Mouse (Mus musculus) CH12.LX (cell line): ENCODE results near the gene 9930111J21Rik1. TPM values are rescaled to one million over a fixed set of nuclear protein-coding genes. Genes with fewer than 3 reads are reported as not detected.
"Not testable (repeated sequence)": the region's sequence is repeated elsewhere in the genome, so short reads cannot be mapped to it uniquely, and the experiment has no call there.

Experiments
- DNase-seq: peaks from one replicate; pipeline ENCODE4 v3.0.0-alpha.2; 2013; ENCODE audit errors: extremely low read depth
- H3K27ac ChIP-seq: 2 replicates; pipeline ENCODE4 v1.5.1; 2012; ENCODE audit warnings: low read depth, mild to moderate bottlenecking, control low read depth, moderate library complexity; ENCODE audit not compliant: insufficient read depth
- H3K27me3 ChIP-seq: replicated peaks from 2 replicates; pipeline ENCODE3; 2012; ENCODE audit warnings: inconsistent platforms
- H3K36me3 ChIP-seq, 2 experiments: replicated peaks in 1 of 2; 2 replicates each; pipeline versions ENCODE3 to v1.6.1; 2012; ENCODE audit warnings: inconsistent platforms in 1 of 2, low read length in 1 of 2, mild to moderate bottlenecking in 1 of 2, mixed read lengths in 1 of 2, moderate library complexity in 1 of 2; ENCODE audit not compliant: control insufficient read depth in 1 of 2, insufficient read depth in 1 of 2
- H3K4me1 ChIP-seq, 2 experiments: 2 replicates each; pipeline ENCODE4 v1.6.1; 2012; ENCODE audit warnings: inconsistent platforms in 1 of 2, moderate library complexity in 1 of 2; ENCODE audit not compliant: insufficient read depth in 2 of 2, control insufficient read depth in 1 of 2
- H3K4me2 ChIP-seq: 2 replicates; pipeline ENCODE4 v1.6.1; 2012; ENCODE audit warnings: low read depth, mild to moderate bottlenecking, control low read depth; ENCODE audit not compliant: poor library complexity, insufficient read depth, severe bottlenecking
- H3K4me3 ChIP-seq, 3 experiments: fragments of 150-350 bp in 1 of 3; sonication (generic) in 1 of 3; replicated peaks in 1 of 3; 2 replicates each; pipeline versions ENCODE3 to v1.5.1; 2011 to 2012; ENCODE audit warnings: low read depth in 2 of 3, low read length in 2 of 3, mild to moderate bottlenecking in 2 of 3, moderate library complexity in 2 of 3, control low read depth in 1 of 3, improper control_type of control experiment in 1 of 3, inconsistent platforms in 1 of 3, mixed read lengths in 1 of 3; ENCODE audit not compliant: poor library complexity in 1 of 3
- H3K79me2 ChIP-seq: replicated peaks from 2 replicates; pipeline ENCODE4 v1.6.1; 2012; ENCODE audit warnings: mild to moderate bottlenecking, moderate library complexity; ENCODE audit not compliant: control insufficient read depth, poor library complexity, insufficient read depth, severe bottlenecking; ENCODE audit errors: extremely low read depth
- H3K9ac ChIP-seq: 2 replicates; pipeline ENCODE4 v1.6.1; 2012; ENCODE audit warnings: low read depth, mild to moderate bottlenecking, control low read depth, moderate library complexity; ENCODE audit not compliant: insufficient read depth
- H3K9me3 ChIP-seq: replicated peaks from 2 replicates; pipeline ENCODE3; 2012; ENCODE audit warnings: low read length, inconsistent platforms, mixed read lengths
- dilution Hi-C: fragments of 300-500 bp; cut with MboI; formaldehyde crosslinking; loops from 2 replicates; pipeline ENCODE4 v1.14.3; 2020; ENCODE audit warnings: low sequenced_read_pairs; ENCODE audit not compliant: extremely low pct_unique_long_range_greater_than_20kb, extremely low pct_ligation_motif_present
- in situ Hi-C: fragments of 300-500 bp; cut with MboI; formaldehyde crosslinking; loops from 3 replicates; pipeline ENCODE4 v1.14.3; 2019; ENCODE audit warnings: low sequenced_read_pairs, low pct_ligation_motif_present, low pct_unique_long_range_greater_than_20kb, mixed read lengths
- polyA plus RNA-seq: library from polyadenylated mRNA; unstranded; fragments of >175 nt; gene quantifications from 2 replicates; pipeline ENCODE4 v1.2.1, GENCODE M21; 2012; ENCODE audit warnings: low read depth; ENCODE audit not compliant: insufficient read length
- total RNA-seq, 2 experiments: library from RNA; depleted of rRNA; stranded (reverse); fragments of 300-350 nt in 1 of 2; fragments of >200 nt in 1 of 2; gene quantifications; 2 replicates each; pipeline ENCODE4 v1.2.3; 2012 to 2014

Gene 9930111J21Rik1
- total and polyA plus RNA-seq, 3 experiments, result 4.3 to 7.4 (median 6.0) TPM

- peak within 1 kb of the TSS in 1 of 3 experiments; percentile 16 for H3K4me3 ChIP-seq
- H3K4me2 ChIP-seq, result peak within 1 kb of the TSS; percentile 50
- H3K27ac ChIP-seq, result peak within 1 kb of the TSS; percentile 67
- dilution Hi-C loops, H3K9me3 ChIP-seq, H3K36me3 ChIP-seq, in situ Hi-C loops, DNase-seq, H3K79me2 ChIP-seq, H3K27me3 ChIP-seq, H3K4me1 ChIP-seq: not testable (repeated sequence)
- peak within 1 kb of the TSS; percentile 50; the same call in 1 of the 2 replicates for H3K9ac ChIP-seq
These were observed 808 bp downstream of the 9930111J21Rik1 start, which contains the start of gene Olfr56 for GRCm38 (mm10) chr11:48978240-48978939. Olfr56 (plus strand) TSS chr11:48978889.

- H3K4me1 ChIP-seq, H3K4me2 ChIP-seq, DNase-seq, dilution Hi-C loops, H3K79me2 ChIP-seq, H3K36me3 ChIP-seq, H3K9me3 ChIP-seq, in situ Hi-C loops, H3K9ac ChIP-seq, H3K27me3 ChIP-seq, H3K27ac ChIP-seq, H3K4me3 ChIP-seq: not testable (repeated sequence)
These were observed 4.5 kb downstream of the 9930111J21Rik1 start for GRCm38 (mm10) chr11:48974686-48975085.

GRCm38 (mm10) chr11:48946090-48946489 is 33.1 kb downstream of the 9930111J21Rik1 start, which contains the start of gene Psme2b:
Psme2b (minus strand) TSS chr11:48946190.
- H3K4me1 ChIP-seq, H3K27ac ChIP-seq, H3K9me3 ChIP-seq, H3K4me2 ChIP-seq, dilution Hi-C loops, H3K27me3 ChIP-seq, H3K9ac ChIP-seq, H3K79me2 ChIP-seq, DNase-seq, H3K36me3 ChIP-seq, in situ Hi-C loops, H3K4me3 ChIP-seq: not testable (repeated sequence)

DNA sequence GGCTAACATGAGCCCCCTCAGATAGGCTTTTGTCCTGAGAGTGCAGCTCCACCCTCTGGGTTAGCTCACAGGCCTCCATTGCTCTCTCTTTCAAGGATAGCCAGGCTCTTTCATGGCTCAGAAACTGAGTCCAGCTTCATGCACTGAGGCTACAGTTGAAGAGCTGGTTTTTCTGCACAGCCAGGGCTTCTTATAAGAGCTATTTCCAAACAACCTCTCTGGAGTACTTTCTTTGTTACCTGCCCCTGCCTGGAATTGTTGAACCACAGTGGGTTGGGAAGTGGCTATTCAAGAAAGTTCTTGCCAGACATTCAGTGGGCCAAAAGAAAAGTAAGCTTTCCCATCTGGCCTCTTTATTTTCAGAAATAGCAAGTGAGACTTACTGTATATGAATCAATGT is 39.9 kb downstream of the 9930111J21Rik1 start:
- H3K27me3 ChIP-seq, H3K4me1 ChIP-seq, H3K27ac ChIP-seq, H3K4me2 ChIP-seq, H3K36me3 ChIP-seq, DNase-seq, H3K79me2 ChIP-seq, H3K9ac ChIP-seq, H3K9me3 ChIP-seq, in situ Hi-C loops, dilution Hi-C loops, H3K4me3 ChIP-seq: not testable (repeated sequence)

DNA sequence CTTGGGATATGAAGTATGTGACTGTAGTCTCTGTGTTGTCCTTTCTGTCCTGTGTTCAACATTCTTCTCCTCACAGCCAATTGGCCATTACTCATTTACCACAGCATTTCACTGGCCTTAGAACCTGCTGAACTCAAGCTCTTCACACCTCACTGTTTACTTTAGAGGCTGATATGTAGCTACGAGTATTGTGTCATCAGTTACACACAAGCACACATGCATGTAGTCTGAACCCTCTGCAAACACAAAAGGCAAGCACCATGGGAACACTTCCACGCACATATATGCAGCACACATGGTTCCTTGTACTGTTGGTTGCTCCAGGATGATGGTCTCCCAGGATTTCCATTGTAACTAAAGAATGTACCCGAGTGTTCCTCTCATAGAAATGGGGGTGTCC is 43.9 kb downstream of the 9930111J21Rik1 start:
- DNase-seq, H3K4me2 ChIP-seq, H3K79me2 ChIP-seq, H3K9me3 ChIP-seq, H3K4me3 ChIP-seq, H3K9ac ChIP-seq, dilution Hi-C loops, H3K36me3 ChIP-seq, H3K4me1 ChIP-seq, in situ Hi-C loops, H3K27me3 ChIP-seq, H3K27ac ChIP-seq: not testable (repeated sequence)

- H3K4me1 ChIP-seq, H3K9me3 ChIP-seq, H3K36me3 ChIP-seq, H3K9ac ChIP-seq, H3K79me2 ChIP-seq, H3K27ac ChIP-seq, in situ Hi-C loops, H3K4me3 ChIP-seq, H3K27me3 ChIP-seq, DNase-seq, dilution Hi-C loops, H3K4me2 ChIP-seq: not testable (repeated sequence)
These were observed 45.3 kb downstream of the 9930111J21Rik1 start for GRCm38 (mm10) chr11:48933923-48934322.
